Mouse (Mus musculus) embryonic stem cell, embryonic (primary cell): ENCODE measurements around the gene Nfatc3.

Source experiments
- CTCF ChIA-PET, 4 experiments: fragments of 300-600 bp in 2 of 4; fragments of 350-600 bp in 2 of 4; sonication (Branson Sonifier 250); formaldehyde crosslinking; loops; one replicate each; lab custom pipeline; 2022; ENCODE audit warnings: inconsistent platforms in 2 of 4; lab: Charles Lee
- POLR2A ChIA-PET, 4 experiments: fragments of 300-600 bp in 2 of 4; fragments of 350-600 bp in 2 of 4; sonication (Branson Sonifier 250); formaldehyde crosslinking; loops; one replicate each; lab custom pipeline; 2022; ENCODE audit warnings: antibody characterized with exemption in 4 of 4, inconsistent platforms in 1 of 4; lab: Charles Lee

The Nfatc3 gene

GRCm38 (mm10) chr8:106058731-106059612, at the start of gene Nfatc3:
TSS of gene Nfatc3 (plus strand) at chr8:106058840.
- POLR2A ChIA-PET, result interaction anchor here in 3 of 4 experiments (0.6 to 4.7 kb wide), 52 partner anchors 9 to 1133 kb away, joined by 3 to 56 read pairs (median 4); partner anchors contain the start of genes Ranbp10 (in 2 of the 3), Ddx28 (in 1 of the 3), Nutf2 (in 1 of the 3) and Pla2g15 (in 1 of the 3)
- CTCF ChIA-PET, result interaction anchor here in 3 of 4 experiments (0.7 to 3.2 kb wide), 5 partner anchors 12 to 129 kb away, joined by 3 to 9 read pairs (median 3); no protein-coding TSS in a partner anchor

DNA sequence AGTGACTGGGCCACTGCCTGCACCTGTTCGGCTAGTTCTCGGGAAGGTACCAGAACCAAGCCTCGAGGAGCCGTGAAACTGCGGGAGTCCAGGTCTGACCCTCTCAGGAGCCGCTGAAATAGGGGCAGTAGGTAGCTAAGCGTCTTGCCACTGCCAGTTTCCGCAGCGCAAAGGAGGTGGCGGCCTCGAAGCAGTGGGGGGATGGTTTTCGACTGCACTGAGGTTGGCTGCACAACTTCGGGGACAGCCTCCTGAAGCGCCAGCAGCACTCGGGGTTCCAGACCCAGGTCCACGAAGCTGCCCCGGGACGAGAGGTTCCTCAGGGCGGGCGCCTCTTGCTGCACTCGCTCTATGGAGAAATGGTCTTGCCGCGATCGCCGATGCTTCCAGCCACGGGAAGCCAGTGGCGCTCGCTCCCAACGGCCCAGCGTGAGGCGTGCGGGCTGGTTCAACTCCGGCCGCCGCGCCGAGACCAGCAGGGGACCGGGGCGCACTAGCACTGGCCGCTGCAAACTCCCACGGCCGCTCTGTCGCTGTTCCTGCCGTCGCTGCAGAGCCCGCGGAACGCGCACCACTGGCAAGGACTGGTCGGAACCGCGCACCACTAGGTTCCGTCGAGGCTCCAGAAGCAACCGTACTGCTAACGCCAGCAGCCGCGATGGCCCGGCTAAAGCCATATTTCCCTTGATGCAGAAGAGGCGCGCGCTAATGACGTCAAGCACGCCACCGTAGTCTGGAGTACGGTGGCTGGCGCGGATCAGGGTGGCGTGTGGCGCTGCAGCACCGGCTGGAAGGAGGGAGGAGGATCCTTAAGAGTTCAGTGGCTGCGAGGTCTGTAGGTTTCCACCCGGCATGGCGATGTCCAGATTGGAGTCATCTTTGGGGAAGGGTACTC, 47.6 kb upstream of the Nfatc3 start:
- ChIA-PET POLR2A (interaction anchor here (0.6 to 1.3 kb wide), 22 partner anchors 12 to 592 kb away, joined by 3 to 22 read pairs (median 4); partner anchors contain the start of genes Pskh1 (in 3 of the 4), Nutf2 (in 1 of the 4), Thap11 (in 1 of the 4) and Tppp3 (in 1 of the 4)), CTCF (interaction anchor here in 2 of 4 experiments (0.6 to 1.0 kb wide), 11 partner anchors 9 to 1020 kb away, joined by 3 to 14 read pairs (median 4); partner anchors contain the start of gene Dus2 (in 1 of the 2))

GRCm38 (mm10) chr8:106011643-106011986, 47.0 kb upstream of the Nfatc3 start, which contains the start of gene Ddx28:
TSS of gene Ddx28 (minus strand) at chr8:106011882.
- POLR2A ChIA-PET, result interaction anchor here in 3 of 4 experiments (0.6 to 1.6 kb wide), 17 partner anchors 10 to 591 kb away, joined by 3 to 22 read pairs (median 4); partner anchors contain the start of genes Pskh1 (in 2 of the 3), Thap11 (in 1 of the 3) and Tppp3 (in 1 of the 3)

DNA sequence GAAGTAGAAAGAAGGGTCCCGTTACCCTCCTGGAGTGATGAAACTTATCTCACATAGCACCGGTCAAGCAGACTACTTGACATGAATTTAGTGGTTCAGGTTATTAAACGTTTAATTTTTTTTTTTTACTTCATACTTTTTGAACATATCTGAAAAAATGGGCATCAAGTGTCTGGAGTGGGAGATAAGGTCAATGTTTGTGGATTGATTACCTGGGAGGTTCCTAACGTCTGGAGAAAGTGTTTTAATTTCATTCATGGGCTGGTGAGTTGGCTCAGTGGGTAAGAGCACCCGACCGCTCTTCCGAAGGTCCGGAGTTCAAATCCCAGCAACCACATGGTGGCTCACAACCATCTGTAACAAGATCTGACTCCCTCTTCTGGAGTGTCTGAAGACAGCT, 46.4 kb upstream of the Nfatc3 start:
- CTCF ChIA-PET, result interaction anchor here in 1 of 4 experiments (0.7 kb wide), 1 partner anchor 84 kb away, joined by 14 read pairs; no protein-coding TSS in a partner anchor

More at GRCm38 (mm10) chr8:106011643-106011986, 47.0 kb upstream of the Nfatc3 start, which contains the start of gene Ddx28:
- CTCF ChIA-PET, result interaction anchor here in 2 of 4 experiments (0.6 to 0.7 kb wide), 7 partner anchors 81 to 1020 kb away, joined by 3 to 14 read pairs (median 7); no protein-coding TSS in a partner anchor

DNA sequence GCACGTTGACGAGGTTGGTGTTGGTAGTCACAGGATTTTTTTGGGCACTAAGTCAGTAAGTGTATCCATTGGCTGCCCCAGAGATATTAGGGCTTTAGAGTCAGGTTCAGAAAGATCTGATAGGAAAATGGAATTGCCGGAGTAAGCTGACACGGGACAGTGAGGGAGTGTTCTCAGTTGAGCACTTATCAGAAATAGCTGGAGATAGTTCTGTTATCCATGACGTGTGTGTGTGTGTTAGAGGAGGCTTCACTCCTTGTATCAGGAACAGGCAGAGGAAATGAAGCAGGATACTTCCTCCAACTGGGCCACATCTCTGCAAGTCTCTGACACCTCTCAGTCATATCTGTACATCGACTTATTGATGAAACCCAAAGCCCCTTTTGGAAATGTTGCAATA, 42.4 kb upstream of the Nfatc3 start:
- ChIA-PET CTCF (interaction anchor here in 1 of 4 experiments (0.6 kb wide), 1 partner anchor 13 kb away, joined by 3 read pairs; no protein-coding TSS in a partner anchor), POLR2A (interaction anchor here in 1 of 4 experiments (1.3 kb wide), 1 partner anchor 9 kb away, joined by 3 read pairs; no protein-coding TSS in a partner anchor)

More for the DNA sequence above, 46.4 kb upstream of the Nfatc3 start:
- POLR2A ChIA-PET, result interaction anchor here in 3 of 4 experiments (0.6 to 1.6 kb wide), 10 partner anchors 10 to 591 kb away, joined by 3 to 22 read pairs (median 4); partner anchors contain the start of genes Pskh1 (in 1 of the 3), Thap11 (in 1 of the 3) and Tppp3 (in 1 of the 3)

DNA sequence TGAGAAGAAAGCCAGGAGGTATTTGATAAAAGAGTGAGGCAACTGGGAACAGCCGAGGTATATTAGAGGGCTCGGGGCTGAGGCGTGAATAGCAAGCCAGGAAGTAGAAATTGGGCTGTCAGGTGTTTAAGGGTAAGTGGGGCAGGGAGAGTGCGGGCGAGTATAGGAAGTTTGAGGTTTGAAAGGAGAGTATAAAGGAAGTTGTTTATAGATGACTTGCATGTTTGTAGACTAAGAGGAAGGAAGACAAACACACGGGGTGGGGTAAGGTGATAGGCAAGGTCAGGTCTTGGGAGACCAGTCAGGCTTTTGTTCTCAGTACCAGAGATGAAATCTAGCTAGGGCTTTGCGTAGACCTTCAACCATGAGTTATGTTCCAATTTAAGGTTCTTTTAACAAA, 41.5 kb upstream of the Nfatc3 start:
- ChIA-PET POLR2A (interaction anchor here in 2 of 4 experiments (0.6 to 1.2 kb wide), 8 partner anchors 12 to 158 kb away, joined by 3 to 4 read pairs (median 3); no protein-coding TSS in a partner anchor), CTCF (interaction anchor here in 1 of 4 experiments (0.7 kb wide), 2 partner anchors 485 to 558 kb away, joined by 3 read pairs; no protein-coding TSS in a partner anchor)

GRCm38 (mm10) chr8:106018039-106018438, 40.6 kb upstream of the Nfatc3 start:
- ChIA-PET CTCF (no interaction called here), POLR2A (interaction anchor here in 2 of 4 experiments (0.9 to 1.2 kb wide), 5 partner anchors 11 to 68 kb away, joined by 3 to 4 read pairs (median 3); no protein-coding TSS in a partner anchor)

- CTCF ChIA-PET, result interaction anchor here (0.5 to 3.4 kb wide), 16 partner anchors 9 to 581 kb away, joined by 3 to 15 read pairs (median 4); partner anchors contain the start of gene Dus2 (in 1 of the 4)
- POLR2A ChIA-PET, result interaction anchor here in 3 of 4 experiments (0.5 to 2.0 kb wide), 5 partner anchors 10 to 41 kb away, joined by 3 to 5 read pairs (median 3); partner anchors contain the start of gene Ddx28 (in 1 of the 3)
These were observed 36.2 kb upstream of the Nfatc3 start for GRCm38 (mm10) chr8:106022483-106022882.

- CTCF ChIA-PET, result interaction anchor here in 2 of 4 experiments (0.5 to 0.6 kb wide), 2 partner anchors 16 to 162 kb away, joined by 10 read pairs; no protein-coding TSS in a partner anchor
- POLR2A ChIA-PET, result interaction anchor here in 2 of 4 experiments (1.1 to 2.2 kb wide), 5 partner anchors 9 to 32 kb away, joined by 3 to 6 read pairs (median 5); partner anchors contain the start of gene Nfatc3 (in 1 of the 2)
These were observed 19.9 kb upstream of the Nfatc3 start for GRCm38 (mm10) chr8:106038721-106039120.

GRCm38 (mm10) chr8:106039605-106040004, 19.0 kb upstream of the Nfatc3 start:
- POLR2A ChIA-PET, result interaction anchor here in 2 of 4 experiments (0.5 to 2.2 kb wide), 8 partner anchors 10 to 71 kb away, joined by 3 to 6 read pairs (median 4); partner anchors contain the start of gene Nfatc3 (in 2 of the 2)
- CTCF ChIA-PET, result interaction anchor here in 2 of 4 experiments (0.6 to 1.2 kb wide), 3 partner anchors 9 to 49 kb away, joined by 3 to 10 read pairs (median 3); partner anchors contain the start of gene Dus2 (in 1 of the 2)

DNA sequence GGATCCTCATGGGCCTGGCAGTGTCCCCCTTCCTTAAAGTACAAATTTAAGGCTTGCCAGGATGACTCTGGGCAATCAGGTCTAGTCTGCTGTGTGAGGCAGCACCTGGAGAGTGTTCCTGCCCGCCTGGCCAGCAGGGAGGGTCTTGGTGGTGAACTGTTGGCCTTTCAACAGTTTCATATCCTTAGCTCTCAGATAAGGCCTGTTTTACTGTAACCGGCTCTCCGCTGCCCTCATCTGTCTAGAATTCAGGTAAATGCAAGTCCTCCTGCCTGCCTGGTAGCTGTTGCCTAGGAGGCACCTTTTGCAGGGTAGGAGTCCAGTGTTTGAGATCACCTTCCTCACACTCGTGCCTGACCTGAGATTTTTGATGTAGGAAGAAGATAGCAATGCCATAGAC, 18.4 kb upstream of the Nfatc3 start:
- ChIA-PET POLR2A (interaction anchor here in 2 of 4 experiments (0.9 to 2.2 kb wide), 4 partner anchors 14 to 19 kb away, joined by 3 to 5 read pairs (median 4); partner anchors contain the start of gene Nfatc3 (in 1 of the 2)), CTCF (interaction anchor here in 1 of 4 experiments (1.2 kb wide), 1 partner anchor 9 kb away, joined by 3 read pairs; no protein-coding TSS in a partner anchor)

DNA sequence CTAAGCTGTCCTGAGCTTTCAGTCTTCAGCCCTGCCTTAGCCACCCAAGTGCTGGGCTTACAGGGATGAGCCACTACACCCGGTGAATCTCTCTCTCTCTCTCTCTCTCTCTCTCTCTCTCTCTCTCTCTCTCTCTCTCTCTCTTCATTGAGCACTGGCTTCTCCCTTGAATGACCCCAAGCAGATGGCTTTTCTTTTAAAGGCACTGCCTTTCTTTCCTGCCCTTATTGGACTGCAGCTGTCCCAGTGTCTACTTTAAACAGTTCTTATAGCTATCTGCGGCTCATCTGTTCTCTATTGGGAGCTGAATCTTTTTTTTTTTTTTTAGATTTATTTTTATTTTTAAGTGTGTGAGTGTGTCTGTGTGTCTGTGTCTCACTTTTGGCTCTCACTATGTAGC, 15.6 kb upstream of the Nfatc3 start:
- ChIA-PET POLR2A (interaction anchor here in 3 of 4 experiments (0.7 to 2.7 kb wide), 7 partner anchors 9 to 472 kb away, joined by 3 to 26 read pairs (median 3); no protein-coding TSS in a partner anchor), CTCF (interaction anchor here in 3 of 4 experiments (0.6 to 0.7 kb wide), 5 partner anchors 15 to 139 kb away, joined by 3 to 6 read pairs (median 4); no protein-coding TSS in a partner anchor)

GRCm38 (mm10) chr8:106044151-106044550, 14.5 kb upstream of the Nfatc3 start:
- POLR2A ChIA-PET, result interaction anchor here in 3 of 4 experiments (0.6 to 2.7 kb wide), 12 partner anchors 10 to 32 kb away, joined by 3 to 26 read pairs (median 5); partner anchors contain the start of genes Ddx28 (in 1 of the 3) and Nfatc3 (in 1 of the 3)
- CTCF ChIA-PET, result interaction anchor here in 1 of 4 experiments (0.5 kb wide), 1 partner anchor 52 kb away, joined by 3 read pairs; no protein-coding TSS in a partner anchor

GRCm38 (mm10) chr8:106046872-106047559, 11.6 kb upstream of the Nfatc3 start:
- ChIA-PET CTCF (interaction anchor here in 2 of 4 experiments (0.7 to 0.8 kb wide), 2 partner anchors 13 to 472 kb away, joined by 3 read pairs; no protein-coding TSS in a partner anchor), POLR2A (interaction anchor here in 3 of 4 experiments (0.7 to 4.0 kb wide), 14 partner anchors 8 to 167 kb away, joined by 3 to 52 read pairs (median 4); partner anchors contain the start of genes Nfatc3 (in 3 of the 3), Edc4 (in 1 of the 3) and Pskh1 (in 1 of the 3))
